Mouse (Mus musculus): ENCODE measurements around the gene Mrpl38. TPM values are rescaled to one million over a fixed set of nuclear protein-coding genes. Genes with fewer than 3 reads are reported as not detected.

Gene Mrpl38
- polyA plus RNA-seq, 2 experiments: 17.5 to 39.5 TPM

- peak overlapping the region; percentile 87 for H3K27ac ChIP-seq
Observed at GRCm38 (mm10) chr11:116083096-116083672, 55.5 kb downstream of the Mrpl38 start.

More at GRCm38 (mm10) chr11:116083096-116083672, 55.5 kb downstream of the Mrpl38 start:
- H3K9me3 ChIP-seq (ENCODE audit: control insufficient read depth, low read length): no peaks in the 10 kb centered on the region
- ATAC-seq (ENCODE audit: insufficient read depth): no peak
- DNase-seq (ENCODE audit: low read depth in 3 of 3, low spot score in 3 of 3): no peak
- no peaks in the 10 kb centered on the region for H3K27me3 ChIP-seq (ENCODE audit: control insufficient read depth, insufficient read depth, low read length)
- H3K4me3 ChIP-seq (ENCODE audit: insufficient read depth in 1 of 2, low read depth in 2 of 2, low read length in 2 of 2): no peak overlapping the region
- peaks cover 54% of the 10 kb centered on the region for H3K36me3 ChIP-seq (replicated peaks; ENCODE audit: control insufficient read depth, insufficient read depth, low read depth)
- WGBS (ENCODE audit: insufficient replicate concordance): 85% methylated on average over 14 of the region's 14 CpGs
- TF ChIP-seq CTCF (IDR thresholded peaks at IDR 0.05; ENCODE audit: low read depth) (no peak), EP300 (IDR thresholded peaks at IDR 0.05; ENCODE audit: low read depth) (no peak)
- H3K4me1 ChIP-seq (replicated peaks; ENCODE audit: control insufficient read depth in 2 of 2, insufficient read depth in 2 of 2, low read length in 1 of 2): peaks cover 46 to 52% of the 10 kb centered on the region in 2 experiments
- no peak overlapping the region for H3K9ac ChIP-seq (replicated peaks)
- H3K4me2 ChIP-seq (ENCODE audit: low read depth): no peak overlapping the region

Other genes with a start within 250 kb of the Mrpl38 start
- 20.6 and 25.1 TPM in 2 replicates for gene Smim5, start 238.9 kb downstream of the Mrpl38 start, polyA plus RNA-seq (2012; rRNA removed)
- gene Smim5, start 238.9 kb downstream of the Mrpl38 start, polyA plus RNA-seq (2014; fragmentation: Nextera tagmentation; extraction: Ambion mirVana): 45.3 and 48.8 TPM in 2 replicates
- 1.5 and 1.8 TPM in 2 replicates for gene Smim6, start 226.9 kb downstream of the Mrpl38 start, polyA plus RNA-seq (2012; rRNA removed)
- gene Smim6, start 226.9 kb downstream of the Mrpl38 start, polyA plus RNA-seq (2014; fragmentation: Nextera tagmentation; extraction: Ambion mirVana): 2.0 and 2.2 TPM in 2 replicates
- 8.7 and 22.6 TPM in 2 replicates for gene Sap30bp, start 205.6 kb downstream of the Mrpl38 start, polyA plus RNA-seq (2012; rRNA removed)
- 20.0 and 21.2 TPM in 2 replicates for gene Sap30bp, start 205.6 kb downstream of the Mrpl38 start, polyA plus RNA-seq (2014; fragmentation: Nextera tagmentation; extraction: Ambion mirVana)
- gene Recql5, start 205.4 kb downstream of the Mrpl38 start, polyA plus RNA-seq (2012; rRNA removed): 6.7 and 7.3 TPM in 2 replicates
- 6.1 and 6.5 TPM in 2 replicates for gene Recql5, start 205.4 kb downstream of the Mrpl38 start, polyA plus RNA-seq (2014; fragmentation: Nextera tagmentation; extraction: Ambion mirVana)
- gene Itgb4, start 164.2 kb downstream of the Mrpl38 start, polyA plus RNA-seq (2012; rRNA removed): 0.10 and 0.11 TPM in 2 replicates
- gene Itgb4, start 164.2 kb downstream of the Mrpl38 start, polyA plus RNA-seq (2014; fragmentation: Nextera tagmentation; extraction: Ambion mirVana): 0.16 and 0.17 TPM in 2 replicates
- gene Galk1, start 126.1 kb downstream of the Mrpl38 start, polyA plus RNA-seq (2012; rRNA removed): 55.9 and 59.1 TPM in 2 replicates
- gene Galk1, start 126.1 kb downstream of the Mrpl38 start, polyA plus RNA-seq (2014; fragmentation: Nextera tagmentation; extraction: Ambion mirVana): 102 and 113 TPM in 2 replicates
- 173 and 248 TPM in 2 replicates for gene H3f3b, start 110.9 kb downstream of the Mrpl38 start, polyA plus RNA-seq (2012; rRNA removed)
- gene H3f3b, start 110.9 kb downstream of the Mrpl38 start, polyA plus RNA-seq (2014; fragmentation: Nextera tagmentation; extraction: Ambion mirVana): 651 and 676 TPM in 2 replicates
- 10.4 and 12.1 TPM in 2 replicates for gene Unk, start 108.5 kb downstream of the Mrpl38 start, polyA plus RNA-seq (2012; rRNA removed)
- 6.4 and 7.9 TPM in 2 replicates for gene Unk, start 108.5 kb downstream of the Mrpl38 start, polyA plus RNA-seq (2014; fragmentation: Nextera tagmentation; extraction: Ambion mirVana)
- 18.7 and 19.6 TPM in 2 replicates for gene Unc13d, start 60.9 kb downstream of the Mrpl38 start, polyA plus RNA-seq (2012; rRNA removed)
- gene Unc13d, start 60.9 kb downstream of the Mrpl38 start, polyA plus RNA-seq (2014; fragmentation: Nextera tagmentation; extraction: Ambion mirVana): 14.9 and 16.8 TPM in 2 replicates
- 46.2 and 57.4 TPM in 2 replicates for gene Wbp2, start 51.9 kb downstream of the Mrpl38 start, polyA plus RNA-seq (2012; rRNA removed)
- 74.5 and 87.6 TPM in 2 replicates for gene Wbp2, start 51.9 kb downstream of the Mrpl38 start, polyA plus RNA-seq (2014; fragmentation: Nextera tagmentation; extraction: Ambion mirVana)
- 1.8 and 2.0 TPM in 2 replicates for gene Trim47, start 11.7 kb downstream of the Mrpl38 start, polyA plus RNA-seq (2012; rRNA removed)
- 2.2 and 3.2 TPM in 2 replicates for gene Trim47, start 11.7 kb downstream of the Mrpl38 start, polyA plus RNA-seq (2014; fragmentation: Nextera tagmentation; extraction: Ambion mirVana)
- 1.4 and 1.5 TPM in 2 replicates for gene Trim65, start 7.7 kb downstream of the Mrpl38 start, polyA plus RNA-seq (2012; rRNA removed)
- 0.83 and 0.97 TPM in 2 replicates for gene Trim65, start 7.7 kb downstream of the Mrpl38 start, polyA plus RNA-seq (2014; fragmentation: Nextera tagmentation; extraction: Ambion mirVana)
- gene Fbf1, start 29.3 kb upstream of the Mrpl38 start, polyA plus RNA-seq (2012; rRNA removed): 5.8 and 8.7 TPM in 2 replicates
- gene Fbf1, start 29.3 kb upstream of the Mrpl38 start, polyA plus RNA-seq (2014; fragmentation: Nextera tagmentation; extraction: Ambion mirVana): 3.1 and 3.5 TPM in 2 replicates
- gene Ten1, start 60.0 kb upstream of the Mrpl38 start, polyA plus RNA-seq (2012; rRNA removed): 17.7 and 19.6 TPM in 2 replicates
- gene Ten1, start 60.0 kb upstream of the Mrpl38 start, polyA plus RNA-seq (2014; fragmentation: Nextera tagmentation; extraction: Ambion mirVana): 27.3 and 29.3 TPM in 2 replicates
- gene Acox1, start 60.2 kb upstream of the Mrpl38 start, polyA plus RNA-seq (2012; rRNA removed): 12.3 and 14.8 TPM in 2 replicates
- gene Acox1, start 60.2 kb upstream of the Mrpl38 start, polyA plus RNA-seq (2014; fragmentation: Nextera tagmentation; extraction: Ambion mirVana): 16.6 and 18.6 TPM in 2 replicates
- gene Evpl, start 99.2 kb upstream of the Mrpl38 start, polyA plus RNA-seq (2012; rRNA removed): 0.03 and 0.09 TPM in 2 replicates
- 0.04 and 0.13 TPM in 2 replicates for gene Evpl, start 99.2 kb upstream of the Mrpl38 start, polyA plus RNA-seq (2014; fragmentation: Nextera tagmentation; extraction: Ambion mirVana)
- gene Srp68, start 135.3 kb upstream of the Mrpl38 start, polyA plus RNA-seq (2012; rRNA removed): 31.9 and 37.6 TPM in 2 replicates
- gene Srp68, start 135.3 kb upstream of the Mrpl38 start, polyA plus RNA-seq (2014; fragmentation: Nextera tagmentation; extraction: Ambion mirVana): 28.8 and 33.8 TPM in 2 replicates
- 0.02 TPM in 1 of 2 replicates, not detected in the other for gene Galr2, start 142.1 kb upstream of the Mrpl38 start, polyA plus RNA-seq (2012; rRNA removed)
- not detected in 2 replicates for gene Galr2, start 142.1 kb upstream of the Mrpl38 start, polyA plus RNA-seq (2014; fragmentation: Nextera tagmentation; extraction: Ambion mirVana)
- 7.1 and 8.8 TPM in 2 replicates for gene Exoc7, start 168.4 kb upstream of the Mrpl38 start, polyA plus RNA-seq (2012; rRNA removed)
- gene Exoc7, start 168.4 kb upstream of the Mrpl38 start, polyA plus RNA-seq (2014; fragmentation: Nextera tagmentation; extraction: Ambion mirVana): 14.9 and 16.7 TPM in 2 replicates
- gene Foxj1, start 196.5 kb upstream of the Mrpl38 start, polyA plus RNA-seq (2012; rRNA removed): 1.2 and 1.4 TPM in 2 replicates
- gene Foxj1, start 196.5 kb upstream of the Mrpl38 start, polyA plus RNA-seq (2014; fragmentation: Nextera tagmentation; extraction: Ambion mirVana): 0.76 and 0.80 TPM in 2 replicates